Mouse (Mus musculus): ENCODE results near the gene Gm45213.

GRCm38 (mm10) chr7:66003865-66004638 lies 39.4 kb upstream of the Gm45213 start:
- TF ChIP-seq CTCF (IDR thresholded peaks at IDR 0.05; ENCODE audit: low read depth, low read length), result no peak
- no peak for TF ChIP-seq TAL1 (conservative IDR thresholded peaks at IDR 0.05; ENCODE audit: low read depth, low read length)
- TF ChIP-seq GATA1 (IDR thresholded peaks at IDR 0.05; ENCODE audit: borderline replicate concordance, low read length), result no peak
- TF ChIP-seq GATA2 (IDR thresholded peaks at IDR 0.05; ENCODE audit: borderline replicate concordance, low read depth, low read length), result no peak
